Mouse (Mus musculus): Measurements from ENCODE around the gene Lman2. TPM values are rescaled to one million over a fixed set of nuclear protein-coding genes. Genes with fewer than 3 reads are reported as not detected.

The Lman2 gene
- total and polyA plus RNA-seq, 2 experiments from 2014 or later: 35.0 to 55.7 TPM

DNA sequence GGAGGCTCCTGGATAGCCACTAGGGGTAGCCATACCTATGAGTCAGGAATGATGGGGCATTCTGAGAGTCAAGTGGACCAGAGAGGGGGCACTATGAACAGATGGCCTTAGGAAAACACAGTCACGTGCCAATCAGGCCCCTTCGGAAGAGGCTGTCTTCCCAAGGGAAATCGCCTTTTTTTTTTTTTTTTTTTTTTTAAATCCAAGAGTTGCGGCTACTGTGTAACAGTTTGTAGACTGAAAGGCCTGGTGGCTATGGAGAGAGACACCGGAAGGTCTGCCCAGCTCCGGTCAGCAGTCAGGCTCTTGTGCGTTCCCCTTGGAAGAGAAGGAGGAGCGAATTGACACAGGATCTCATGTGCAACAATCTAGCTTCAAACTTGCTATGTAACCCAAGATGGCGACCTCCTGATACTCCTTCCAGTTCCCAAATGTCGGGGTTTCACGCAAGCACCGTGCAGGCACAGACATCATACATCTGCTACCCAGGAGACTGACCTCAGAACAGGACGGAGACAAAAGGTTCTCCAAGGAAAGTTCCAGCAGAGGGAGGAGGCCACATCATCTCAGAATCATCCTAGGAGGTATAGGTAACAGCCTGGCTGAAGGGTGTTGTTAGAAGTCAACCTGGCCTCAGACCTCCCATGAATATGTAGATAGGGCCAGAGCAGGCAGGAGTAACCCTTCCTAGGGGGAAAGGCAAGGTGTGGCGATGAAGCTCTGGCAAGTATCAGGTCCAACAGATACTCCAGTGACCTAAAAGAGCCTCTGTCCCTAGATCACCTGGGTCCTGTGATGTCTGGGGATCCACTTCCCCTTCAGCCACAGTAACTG is 31.8 kb downstream of the Lman2 start:
- TF ChIP-seq CTCF (IDR thresholded peaks at IDR 0.05): peak; percentile 73
- ATAC-seq (ENCODE audit: low FRiP score) (no peak), DNase-seq (ENCODE audit: low spot score) (no peak)
- H3K27ac ChIP-seq (ENCODE audit: low read depth, low read length): peak overlapping the region; percentile 65; the same call in 1 of the 2 replicates
- WGBS: 51% methylated on average over 14 of the region's 14 CpGs
- H3K4me1 ChIP-seq (ENCODE audit: insufficient read depth, low read length): peaks cover 3% of the 10 kb centered on the region; the same call in 1 of the 2 replicates
- no peak overlapping the region for H3K9ac ChIP-seq (replicated peaks; ENCODE audit: low read length, poor library complexity, severe bottlenecking)
- peaks cover 3% of the 10 kb centered on the region for H3K36me3 ChIP-seq (ENCODE audit: insufficient read depth, low read length)
- peak overlapping the region; percentile 95 for H3K4me2 ChIP-seq (ENCODE audit: low read depth, low read length, poor library complexity, severe bottlenecking)
- peak overlapping the region; percentile 57 for H3K4me3 ChIP-seq (ENCODE audit: low read depth, low read length)
- H3K27me3 ChIP-seq (ENCODE audit: insufficient read depth, low read length): no peaks in the 10 kb centered on the region
- H3K9me3 ChIP-seq (ENCODE audit: low read length): no peaks in the 10 kb centered on the region

DNA sequence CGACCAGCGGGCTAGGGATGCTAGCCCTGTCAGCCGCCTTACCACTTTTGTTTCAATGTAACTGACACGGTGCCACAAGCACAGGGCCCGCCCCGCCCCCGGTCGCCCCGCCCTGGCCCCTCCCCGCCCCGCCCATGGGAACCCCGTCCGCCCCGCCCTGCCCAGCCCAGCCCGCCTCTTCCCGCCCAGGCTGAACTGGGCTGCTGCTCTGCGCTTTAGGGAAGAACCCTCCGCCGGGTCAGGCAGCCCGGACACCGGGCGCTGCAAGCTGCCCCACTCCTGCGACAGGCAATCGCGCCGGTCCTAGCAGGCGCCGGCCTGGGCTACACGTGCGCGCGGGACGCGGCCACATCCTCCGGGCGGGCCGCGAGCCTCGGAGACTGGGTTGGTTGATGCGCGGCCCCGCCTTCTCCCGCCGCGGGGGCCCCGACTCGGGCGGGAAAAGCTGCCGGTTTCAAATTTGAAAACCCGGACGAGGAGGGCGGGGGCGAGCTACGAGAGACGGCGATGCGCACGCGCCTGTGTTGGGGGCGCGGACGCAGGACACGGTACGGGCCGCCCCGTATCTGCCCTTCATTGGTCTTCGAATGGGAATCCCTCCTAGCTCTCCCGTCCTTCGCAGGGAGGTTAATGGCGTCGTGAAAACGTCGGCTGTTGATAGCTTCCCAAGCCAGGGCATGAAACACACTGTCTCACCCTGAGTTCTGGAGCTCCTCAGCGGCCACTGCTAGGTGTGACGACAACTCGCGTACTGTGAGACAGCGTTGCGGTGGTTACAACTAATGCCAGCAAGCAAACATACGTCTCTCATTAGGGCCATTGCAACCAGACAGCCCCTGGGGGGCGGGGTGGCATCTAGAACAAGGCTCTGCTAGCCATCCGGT is 32.7 kb downstream of the Lman2 start, which contains the start of gene Mxd3:
Mxd3 (minus strand) TSS at position 141 of the 884 bp plus-strand sequence.
- peak within 1 kb of the TSS; percentile 65 for H3K27ac ChIP-seq (ENCODE audit: low read depth, low read length)
- ATAC-seq (ENCODE audit: low FRiP score) (peak; percentile 77), DNase-seq (ENCODE audit: low spot score) (peak; percentile 89)
- H3K27me3 ChIP-seq (ENCODE audit: insufficient read depth, low read length): no peaks in the 10 kb centered on the region
- H3K36me3 ChIP-seq (ENCODE audit: insufficient read depth, low read length): peaks cover 10% of the 10 kb centered on the region
- no peaks in the 10 kb centered on the region for H3K9me3 ChIP-seq (ENCODE audit: low read length)
- WGBS: under 1% methylated on average over 69 of the region's 82 CpGs
- H3K9ac ChIP-seq (replicated peaks; ENCODE audit: low read length, poor library complexity, severe bottlenecking): peak within 1 kb of the TSS; percentile 47
- H3K4me2 ChIP-seq (ENCODE audit: low read depth, low read length, poor library complexity, severe bottlenecking): peak within 1 kb of the TSS; percentile 95
- H3K4me1 ChIP-seq (ENCODE audit: insufficient read depth, low read length): peaks cover 3% of the 10 kb centered on the region; the same call in 1 of the 2 replicates
- TF ChIP-seq CTCF (IDR thresholded peaks at IDR 0.05): no peak
- H3K4me3 ChIP-seq (ENCODE audit: low read depth, low read length): peak within 1 kb of the TSS; percentile 57

DNA sequence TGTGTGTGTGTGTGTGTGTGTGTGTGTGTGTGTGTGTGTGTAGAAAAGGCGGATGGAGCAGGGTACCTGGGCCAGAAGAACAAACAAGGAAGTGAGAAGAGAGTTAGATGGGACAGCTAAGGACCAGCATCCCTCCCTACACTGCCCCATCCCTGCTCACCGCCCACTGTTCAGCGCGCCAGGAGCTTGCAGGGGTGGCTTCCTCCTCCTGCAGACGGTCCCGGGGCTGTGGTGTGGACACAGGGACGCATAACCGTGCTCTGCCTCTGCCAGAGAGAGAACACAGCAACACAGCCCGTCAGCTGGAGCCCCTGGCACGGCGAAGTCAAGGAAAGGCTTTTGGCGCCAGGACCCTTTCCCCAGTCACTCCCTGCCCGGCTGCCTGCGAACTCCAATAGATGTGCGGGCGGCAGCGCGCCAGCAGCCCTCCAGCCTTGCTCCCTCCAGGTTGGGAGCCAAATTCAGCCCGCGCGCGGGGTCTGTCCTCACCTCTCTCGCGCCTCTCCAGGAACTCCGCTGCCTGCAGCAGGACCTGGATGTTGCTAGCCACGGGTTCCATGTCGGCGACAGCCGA is 33.4 kb downstream of the Lman2 start:
- WGBS: 2% methylated on average over 25 of the region's 29 CpGs
- TF ChIP-seq CTCF (IDR thresholded peaks at IDR 0.05): no peak
- Histone ChIP-seq H3K9ac (replicated peaks; ENCODE audit: low read length, poor library complexity, severe bottlenecking) (peak overlapping the region; percentile 47), H3K4me3 (ENCODE audit: low read depth, low read length) (peak overlapping the region; percentile 57), H3K4me1 (ENCODE audit: insufficient read depth, low read length) (peaks cover 3% of the 10 kb centered on the region; the same call in 1 of the 2 replicates), H3K27ac (ENCODE audit: low read depth, low read length) (0 out of 2 replicates have a peak overlapping the region, but pooled peaks have one; percentile 65), H3K4me2 (ENCODE audit: low read depth, low read length, poor library complexity, severe bottlenecking) (peak overlapping the region; percentile 95), H3K36me3 (ENCODE audit: insufficient read depth, low read length) (peaks cover 10% of the 10 kb centered on the region), H3K27me3 (ENCODE audit: insufficient read depth, low read length) (no peaks in the 10 kb centered on the region), H3K9me3 (ENCODE audit: low read length) (no peaks in the 10 kb centered on the region)
- ATAC-seq (ENCODE audit: low FRiP score): peak; percentile 1; the same call in 1 of the 2 replicates
- peak; percentile 66 for DNase-seq (ENCODE audit: low spot score)

GRCm38 (mm10) chr13:55328641-55329040 is 33.9 kb downstream of the Lman2 start:
- H3K4me2 ChIP-seq (ENCODE audit: low read depth, low read length, poor library complexity, severe bottlenecking): peak overlapping the region; percentile 95
- H3K36me3 ChIP-seq (ENCODE audit: insufficient read depth, low read length): peaks cover 14% of the 10 kb centered on the region
- no peak for TF ChIP-seq CTCF (IDR thresholded peaks at IDR 0.05)
- peaks cover 3% of the 10 kb centered on the region for H3K4me1 ChIP-seq (ENCODE audit: insufficient read depth, low read length)
- ATAC-seq (ENCODE audit: low FRiP score) (no peak), DNase-seq (ENCODE audit: low spot score) (no peak)
- H3K27me3 ChIP-seq (ENCODE audit: insufficient read depth, low read length): no peaks in the 10 kb centered on the region
- WGBS: 83% methylated on average over 4 of the region's 4 CpGs
- H3K27ac ChIP-seq (ENCODE audit: low read depth, low read length): no peak overlapping the region
- no peak overlapping the region for H3K9ac ChIP-seq (replicated peaks; ENCODE audit: low read length, poor library complexity, severe bottlenecking)
- H3K4me3 ChIP-seq (ENCODE audit: low read depth, low read length): no peak overlapping the region
- H3K9me3 ChIP-seq (ENCODE audit: low read length): no peaks in the 10 kb centered on the region

- WGBS: 84% methylated on average over 6 of the region's 6 CpGs
- no peaks in the 10 kb centered on the region for H3K9me3 ChIP-seq (ENCODE audit: low read length)
- H3K4me1 ChIP-seq (ENCODE audit: insufficient read depth, low read length): peaks cover 8% of the 10 kb centered on the region
- no peak for ATAC-seq (ENCODE audit: low FRiP score)
- H3K9ac ChIP-seq (replicated peaks; ENCODE audit: low read length, poor library complexity, severe bottlenecking): no peak overlapping the region
- H3K4me3 ChIP-seq (ENCODE audit: low read depth, low read length): no peak overlapping the region
- no peaks in the 10 kb centered on the region for H3K27me3 ChIP-seq (ENCODE audit: insufficient read depth, low read length)
- H3K4me2 ChIP-seq (ENCODE audit: low read depth, low read length, poor library complexity, severe bottlenecking): peak overlapping the region; percentile 95; the same call in 1 of the 2 replicates
- TF ChIP-seq CTCF (IDR thresholded peaks at IDR 0.05): no peak
- H3K27ac ChIP-seq (ENCODE audit: low read depth, low read length): no peak overlapping the region
- peaks cover 15% of the 10 kb centered on the region for H3K36me3 ChIP-seq (ENCODE audit: insufficient read depth, low read length)
- no peak for DNase-seq (ENCODE audit: low spot score)
Measured at GRCm38 (mm10) chr13:55328171-55328570, 34.4 kb downstream of the Lman2 start.

Data from midbrain, postnatal 0 days (tissue).